Comparison of ENCODE assay signal across 14 mouse cellular contexts in genomic region chr1:52639090-52639489, GRCm38 (mm10).
"Had no signal": no experiment of that assay in that cellular context is flagged by ENCODE, and none has a peak within 500 bp of the region (broad histone marks: within the 10 kb centered on the region; RNA-seq: fewer than 3 reads in every experiment).

No protein-coding gene starts in this region.

- ATAC-seq: liver, embryonic 12.5 days; midbrain, embryonic 13.5 days; midbrain, embryonic 16.5 days had no signal

- DNase-seq: kidney, adult 18-20 months; kidney, adult 9 months; kidney, postnatal 14 days; kidney, postnatal 4 days; layer of hippocampus, adult 9-11 months; liver; lung, adult 2 months; retina, postnatal 1 day; right cerebral cortex, postnatal 25 days; spleen, adult 18-20 months; thymus, postnatal 36 days had no signal
